Mouse (Mus musculus) forebrain, postnatal 0 days (tissue): ENCODE measurements around the gene 4930453N24Rik. TPM values are rescaled to one million over a fixed set of nuclear protein-coding genes. Genes with fewer than 3 reads are reported as not detected.

ENCODE experiments used
- ATAC-seq: fragments of 200-750 bp; cut with Nextera tagmentation; 2 replicates; pipeline ENCODE4 v1.8.0; 2017; ENCODE audit warnings: mild to moderate bottlenecking, moderate library complexity
- DNase-seq: peaks from one replicate; pipeline ENCODE4 v3.0.0-alpha.2; 2015
- H3K27ac ChIP-seq: fragments of 300-500 bp; sonication (generic); 2 replicates; pipeline ENCODE4 v1.5.1; 2014; ENCODE audit warnings: low read depth, mild to moderate bottlenecking, antibody characterized with exemption, low read length, moderate library complexity, mixed read lengths
- H3K27me3 ChIP-seq: fragments of 300-500 bp; sonication (generic); 2 replicates; pipeline ENCODE4 v1.6.1; 2014; ENCODE audit warnings: mild to moderate bottlenecking, low read length, mixed read lengths; ENCODE audit not compliant: insufficient read depth
- H3K36me3 ChIP-seq: fragments of 300-500 bp; sonication (generic); 2 replicates; pipeline ENCODE4 v1.6.1; 2014; ENCODE audit warnings: mild to moderate bottlenecking, moderate library complexity; ENCODE audit not compliant: insufficient read depth
- H3K4me1 ChIP-seq: fragments of 300-500 bp; sonication (generic); 2 replicates; pipeline ENCODE4 v1.6.1; 2014; ENCODE audit warnings: antibody characterized with exemption; ENCODE audit not compliant: insufficient read depth
- H3K4me2 ChIP-seq: fragments of 300-500 bp; sonication (generic); 2 replicates; pipeline ENCODE4 v1.6.1; 2014; ENCODE audit warnings: low read depth, mild to moderate bottlenecking, moderate library complexity
- H3K4me3 ChIP-seq: fragments of 300-500 bp; sonication (generic); 2 replicates; pipeline ENCODE4 v1.5.1; 2014; ENCODE audit warnings: low read depth, low read length, mixed read lengths
- H3K9ac ChIP-seq: fragments of 300-500 bp; sonication (generic); 2 replicates; pipeline ENCODE4 v1.6.1; 2014; ENCODE audit warnings: mild to moderate bottlenecking
- H3K9me3 ChIP-seq: fragments of 300-500 bp; sonication (generic); 2 replicates; pipeline ENCODE4 v1.6.1; 2016; ENCODE audit warnings: low read length
- CTCF ChIP-seq: sonication (generic); IDR thresholded peaks from 2 replicates; pipeline ENCODE4 v1.5.1; 2016; ENCODE audit warnings: antibody characterized with exemption, control low read depth, low read depth
- WGBS: fragments of 180-500 bp; shearing (Covaris S2); extraction: QIAGEN DNeasy Blood & Tissue Kit; methylation state at CpG from one replicate; pipeline ENCODE4 v1.1.7; 2014; 5-methylcytosine and 5-hydroxymethylcytosine counted together
- polyA plus RNA-seq: library from polyadenylated mRNA; unstranded; fragments of >200 nt; fragmentation: Nextera tagmentation; extraction: Ambion mirVana; gene quantifications from 2 replicates; pipeline ENCODE4 v1.2.1, GENCODE M21; 2015
- total RNA-seq: library from RNA; depleted of rRNA; stranded (reverse); fragments of >200 nt; gene quantifications from 2 replicates; pipeline ENCODE4 v1.2.3, GENCODE M21; 2014

The 4930453N24Rik gene
- total and polyA plus RNA-seq, 2 experiments from 2014 or later = 18.2 to 24.8 TPM

DNA sequence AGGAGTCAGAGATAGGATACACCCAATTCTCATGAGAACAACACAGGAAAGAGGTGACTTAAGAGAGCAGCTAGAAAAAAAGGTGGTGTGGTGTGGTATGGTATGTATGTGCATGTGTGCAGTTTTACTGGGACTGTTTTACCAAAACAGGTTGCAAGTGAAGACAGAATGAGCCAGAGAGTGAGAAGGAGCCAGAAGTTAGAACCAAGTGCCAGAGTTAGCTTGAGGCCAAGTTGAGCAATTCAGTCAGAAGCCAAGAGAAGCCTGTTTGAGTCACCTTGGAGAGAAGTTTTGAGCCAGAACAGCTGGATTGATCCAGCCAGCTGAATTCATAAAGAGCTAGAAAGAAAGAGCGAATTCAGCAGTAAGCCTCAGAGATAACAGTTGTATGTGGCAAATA is 4.6 kb upstream of the 4930453N24Rik start:
- H3K9me3 ChIP-seq = no peaks in the 10 kb centered on the region
- no peak overlapping the region for H3K4me3 ChIP-seq
- TF ChIP-seq CTCF = no peak
- no peak overlapping the region for H3K9ac ChIP-seq
- DNase-seq (no peak), ATAC-seq (no peak)
- 78% methylated on average over 1 of the region's 1 CpGs for WGBS
- no peaks in the 10 kb centered on the region for H3K27me3 ChIP-seq
- peaks cover 4% of the 10 kb centered on the region; the same call in 1 of the 2 replicates for H3K36me3 ChIP-seq
- no peak overlapping the region for H3K27ac ChIP-seq
- 0 out of 2 replicates have a peak, but pooled peaks cover 4% of the 10 kb centered on the region for H3K4me1 ChIP-seq
- no peak overlapping the region for H3K4me2 ChIP-seq

DNA sequence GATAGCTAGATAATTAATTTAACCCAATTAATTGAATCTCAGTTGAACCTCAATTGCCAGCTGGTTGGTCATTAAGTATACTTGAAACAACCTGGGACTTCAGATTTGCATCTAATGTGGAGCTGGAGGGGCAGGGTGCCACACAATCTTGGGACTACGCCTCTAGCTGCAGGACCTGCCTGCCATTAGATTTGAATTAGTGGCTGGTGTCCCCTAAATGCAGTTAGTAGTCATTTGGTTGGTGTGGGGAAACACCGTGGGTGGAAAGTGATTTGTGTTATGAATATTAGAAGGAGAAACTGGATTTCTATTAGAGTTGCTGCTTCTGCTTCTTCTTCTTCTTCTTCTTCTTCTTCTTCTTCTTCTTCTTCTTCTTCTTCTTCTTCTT is 464 bp upstream of the 4930453N24Rik start:
- DNase-seq = no peak
- WGBS = 93% methylated on average over 2 of the region's 2 CpGs
- Histone ChIP-seq H3K4me2 (peak overlapping the region; percentile 55), H3K27me3 (no peaks in the 10 kb centered on the region), H3K9me3 (no peaks in the 10 kb centered on the region), H3K4me1 (0 out of 2 replicates have a peak, but pooled peaks cover 6% of the 10 kb centered on the region), H3K27ac (no peak overlapping the region; the same call in 1 of the 2 replicates), H3K36me3 (no peaks in the 10 kb centered on the region), H3K9ac (peak overlapping the region; percentile 90), H3K4me3 (peak overlapping the region; percentile 73)
- TF ChIP-seq CTCF = no peak
- ATAC-seq = no peak

- H3K4me3 ChIP-seq = no peak overlapping the region
- H3K27ac ChIP-seq = no peak overlapping the region
- no peaks in the 10 kb centered on the region for H3K9me3 ChIP-seq
- no peak for ATAC-seq
- no peak overlapping the region for H3K4me2 ChIP-seq
- H3K27me3 ChIP-seq = no peaks in the 10 kb centered on the region
- H3K36me3 ChIP-seq = peaks cover 15% of the 10 kb centered on the region
- 88% methylated on average over 8 of the region's 8 CpGs for WGBS
- DNase-seq = no peak
- H3K4me1 ChIP-seq = 0 out of 2 replicates have a peak, but pooled peaks cover 6% of the 10 kb centered on the region
- TF ChIP-seq CTCF = no peak
- H3K9ac ChIP-seq = no peak overlapping the region
Observed at GRCm38 (mm10) chr16:64766696-64767300, 4.2 kb downstream of the 4930453N24Rik start.

DNA sequence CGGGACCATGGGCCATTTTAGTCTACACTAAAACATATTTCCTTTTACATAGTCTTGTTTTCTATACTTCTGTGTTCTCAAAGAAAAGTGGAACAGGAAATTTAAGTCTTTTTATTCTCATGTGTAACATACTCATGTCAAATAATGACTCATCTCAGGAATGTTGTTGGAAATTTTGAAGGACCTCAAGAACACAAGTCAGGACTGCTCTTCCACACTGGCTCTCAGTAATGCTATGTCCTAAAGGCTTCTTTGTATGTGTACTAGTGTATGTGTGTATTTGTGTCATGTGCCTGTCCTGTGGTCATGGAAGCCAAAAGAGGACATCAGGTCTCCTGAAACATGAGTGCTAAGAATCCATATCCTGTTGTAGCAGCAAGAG is 11.7 kb downstream of the 4930453N24Rik start:
- Histone ChIP-seq H3K4me2 (no peak overlapping the region), H3K4me1 (no peaks in the 10 kb centered on the region), H3K27me3 (no peaks in the 10 kb centered on the region), H3K36me3 (peaks cover 10% of the 10 kb centered on the region), H3K27ac (no peak overlapping the region), H3K9me3 (no peaks in the 10 kb centered on the region), H3K4me3 (no peak overlapping the region), H3K9ac (no peak overlapping the region)
- ATAC-seq (no peak), DNase-seq (no peak)
- 89% methylated on average over 1 of the region's 1 CpGs for WGBS
- TF ChIP-seq CTCF = no peak

- ATAC-seq = no peak
- H3K4me2 ChIP-seq = no peak overlapping the region
- H3K36me3 ChIP-seq = peaks cover 8% of the 10 kb centered on the region; the same call in 1 of the 2 replicates
- no peaks in the 10 kb centered on the region for H3K27me3 ChIP-seq
- TF ChIP-seq CTCF = no peak
- H3K9ac ChIP-seq = no peak overlapping the region
- no peak for DNase-seq
- no peak overlapping the region for H3K27ac ChIP-seq
- H3K4me1 ChIP-seq = no peaks in the 10 kb centered on the region
- no peaks in the 10 kb centered on the region for H3K9me3 ChIP-seq
- WGBS = 88% methylated on average over 6 of the region's 6 CpGs
- H3K4me3 ChIP-seq = no peak overlapping the region
Observed at GRCm38 (mm10) chr16:64758561-64759244, 12.3 kb downstream of the 4930453N24Rik start.

DNA sequence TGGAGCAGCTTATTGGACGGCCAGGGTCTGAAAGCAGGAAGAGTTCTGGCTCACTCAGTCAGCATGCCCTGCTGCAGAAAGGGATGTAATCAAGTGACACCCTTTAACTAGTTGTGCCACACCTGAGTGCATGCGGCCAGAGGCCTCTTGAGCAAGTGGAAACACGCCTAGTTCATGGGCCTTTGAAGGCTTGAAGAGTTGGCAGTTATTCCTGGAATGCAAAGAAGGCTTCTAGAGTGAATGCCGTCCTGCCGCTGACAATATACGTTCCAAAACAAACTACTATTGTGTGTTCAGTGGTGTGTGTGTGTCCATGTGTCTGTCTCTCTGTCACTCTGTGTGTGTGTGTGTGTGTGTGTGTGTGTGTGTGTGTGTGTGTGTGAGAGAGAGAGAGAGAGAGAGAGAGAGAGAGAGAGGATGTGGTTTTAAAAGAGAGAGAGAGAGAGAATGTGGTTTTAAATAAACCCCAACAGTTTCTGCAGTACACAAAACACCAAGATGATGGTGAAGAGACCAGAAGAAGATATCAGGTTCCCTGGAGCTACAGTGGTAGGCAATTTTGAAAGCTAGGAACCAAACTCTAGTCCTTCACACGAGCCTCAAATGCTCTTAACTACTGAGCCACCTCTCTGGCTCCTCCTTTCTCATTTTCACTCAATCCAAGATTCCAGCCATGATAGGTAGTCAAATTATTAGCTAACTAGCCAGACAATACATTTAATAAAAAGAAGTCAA is 13.1 kb downstream of the 4930453N24Rik start:
- ATAC-seq (no peak), DNase-seq (no peak)
- Histone ChIP-seq H3K9me3 (no peaks in the 10 kb centered on the region), H3K27ac (no peak overlapping the region), H3K4me2 (no peak overlapping the region), H3K4me3 (no peak overlapping the region), H3K4me1 (no peaks in the 10 kb centered on the region), H3K9ac (no peak overlapping the region), H3K27me3 (no peaks in the 10 kb centered on the region), H3K36me3 (peaks cover under 1% of the 10 kb centered on the region; the same call in 1 of the 2 replicates)
- WGBS = 93% methylated on average over 7 of the region's 7 CpGs
- no peak for TF ChIP-seq CTCF

DNA sequence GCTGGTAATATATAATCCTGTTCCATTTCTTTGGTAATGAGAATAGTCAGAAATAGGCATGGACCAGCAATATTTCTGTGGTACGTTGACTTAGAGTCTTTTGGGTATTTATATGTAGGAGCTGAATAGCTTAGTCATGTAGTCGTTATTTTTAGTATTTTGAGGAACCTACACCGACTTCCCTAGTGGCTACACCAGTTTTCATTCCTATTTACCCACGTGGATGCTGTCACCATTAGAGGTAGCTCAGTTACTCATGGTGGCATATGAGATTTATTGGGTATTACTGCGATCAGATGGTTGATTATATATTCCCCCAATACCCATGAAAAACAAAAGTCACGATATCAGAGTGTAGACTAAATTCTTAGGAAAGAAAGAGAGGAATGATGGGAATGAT is 14.6 kb downstream of the 4930453N24Rik start:
- Histone ChIP-seq H3K27me3 (no peaks in the 10 kb centered on the region), H3K4me3 (no peak overlapping the region), H3K4me1 (no peaks in the 10 kb centered on the region), H3K4me2 (no peak overlapping the region), H3K27ac (no peak overlapping the region), H3K36me3 (no peaks in the 10 kb centered on the region), H3K9ac (no peak overlapping the region), H3K9me3 (no peaks in the 10 kb centered on the region)
- no peak for TF ChIP-seq CTCF
- DNase-seq = no peak
- ATAC-seq = no peak
- WGBS = 85% methylated on average over 6 of the region's 6 CpGs
